7 mouse cellular contexts compared by ENCODE assay signal in the genomic region with DNA sequence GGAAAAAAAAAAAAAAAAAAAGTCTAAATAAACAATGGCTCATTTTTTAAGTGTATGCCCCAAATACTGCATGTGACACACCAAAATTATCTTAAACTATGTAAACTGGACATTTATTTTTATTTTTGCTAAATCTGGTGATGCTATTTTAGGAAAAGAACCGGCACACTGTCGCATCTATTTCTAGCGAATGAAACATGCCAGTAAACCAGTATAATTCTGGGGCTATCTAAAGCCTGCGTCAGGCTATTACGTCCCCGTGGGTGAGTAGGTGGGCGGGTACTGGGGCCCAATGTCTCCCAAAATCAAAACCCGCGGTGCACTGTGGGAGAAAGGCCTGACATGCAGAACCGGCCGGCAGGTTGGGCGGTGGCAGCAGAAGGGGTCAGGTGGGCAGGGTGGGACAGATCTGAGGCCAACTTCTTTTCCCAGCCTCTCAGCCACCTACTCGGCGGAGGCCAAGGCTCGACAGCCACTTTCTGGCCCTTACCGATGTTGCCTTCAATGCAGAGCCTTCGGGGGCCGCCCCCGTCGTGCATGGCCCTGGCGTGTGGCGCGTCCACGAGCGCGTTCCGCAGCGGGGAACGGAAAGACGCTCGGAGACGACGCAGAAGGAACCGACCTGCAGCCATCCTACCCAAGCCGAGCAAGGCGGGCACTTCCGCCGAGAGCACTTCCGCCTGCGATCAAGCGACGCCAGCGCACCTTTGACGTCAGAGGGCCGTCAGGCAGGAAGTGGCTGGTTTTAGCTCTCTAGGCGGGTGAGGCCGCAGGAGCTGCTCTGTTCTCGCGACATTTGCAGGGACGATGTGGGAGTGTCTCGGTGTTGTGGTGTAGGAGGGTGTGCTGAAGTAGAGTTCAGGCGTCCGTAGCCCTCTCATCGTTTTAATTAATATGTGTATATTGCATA. TPM values are rescaled to one million over a fixed set of nuclear protein-coding genes. Genes with fewer than 3 reads are reported as not detected.
DNase-seq lines count a peak whose midpoint lies in the region; ATAC-seq lines count a peak whose summit lies in the region.

Gene Dguok (minus strand): TSS at position 712 of the 910 bp plus-strand sequence.

- H3K4me2 ChIP-seq in embryonic facial prominence, embryonic 12.5 days (replicated peaks) = peak within 1 kb of the TSS; percentile 68
- peak within 1 kb of the TSS; percentile 69 for H3K4me2 ChIP-seq in limb, embryonic 11.5 days (ENCODE audit: low read depth, severe bottlenecking)
- H3K4me2 ChIP-seq in midbrain, embryonic 14.5 days (ENCODE audit: low read length) = peak within 1 kb of the TSS; percentile 81

- H3K4me3 ChIP-seq in embryonic facial prominence, embryonic 12.5 days = peak within 1 kb of the TSS; percentile 85
- peak within 1 kb of the TSS; percentile 72 for H3K4me3 ChIP-seq in limb, embryonic 11.5 days (ENCODE audit: low read depth, low read length)
- H3K4me3 ChIP-seq in midbrain, embryonic 14.5 days (replicated peaks; ENCODE audit: low read depth, low read length) = peak within 1 kb of the TSS; percentile 78

- WGBS in embryonic facial prominence, embryonic 12.5 days = under 1% methylated on average over 54 of the region's 54 CpGs
- WGBS in limb, embryonic 11.5 days = under 1% methylated on average over 54 of the region's 54 CpGs
- WGBS in midbrain, embryonic 14.5 days = under 1% methylated on average over 54 of the region's 54 CpGs

- H3K4me1 ChIP-seq in embryonic facial prominence, embryonic 12.5 days = peaks cover 6% of the 10 kb centered on the region
- H3K4me1 ChIP-seq in limb, embryonic 11.5 days (ENCODE audit: control insufficient read depth, insufficient read depth, low read length) = 0 out of 2 replicates have a peak, but pooled peaks cover 10% of the 10 kb centered on the region
- peaks cover 6% of the 10 kb centered on the region; the same call in 1 of the 2 replicates for H3K4me1 ChIP-seq in midbrain, embryonic 14.5 days (ENCODE audit: control insufficient read depth, insufficient read depth, low read length)

- H3K9me3 ChIP-seq in embryonic facial prominence, embryonic 12.5 days = no peaks in the 10 kb centered on the region
- H3K9me3 ChIP-seq in limb, embryonic 11.5 days (ENCODE audit: control insufficient read depth, low read length) = no peaks in the 10 kb centered on the region
- H3K9me3 ChIP-seq in midbrain, embryonic 14.5 days (ENCODE audit: control insufficient read depth, low read length) = no peaks in the 10 kb centered on the region

- peak; percentile 94 for DNase-seq in adrenal gland, postnatal 25 days
- DNase-seq in heart, adult 11 months = peak; percentile 100
- peak; percentile 95 for DNase-seq in kidney, adult 18-20 months
- DNase-seq in limb, embryonic 11.5 days (ENCODE audit: low spot score) = peak; percentile 98
- DNase-seq in midbrain, embryonic 14.5 days = peak; percentile 99
- peak; percentile 88 to 96 for DNase-seq in spleen, adult 18-20 months

- H3K36me3 ChIP-seq in embryonic facial prominence, embryonic 12.5 days = no peaks in the 10 kb centered on the region
- H3K36me3 ChIP-seq in limb, embryonic 11.5 days (ENCODE audit: control insufficient read depth, insufficient read depth, low read length) = no peaks in the 10 kb centered on the region
- H3K36me3 ChIP-seq in midbrain, embryonic 14.5 days (ENCODE audit: control insufficient read depth, insufficient read depth, low read length) = no peaks in the 10 kb centered on the region

- peak; percentile 99 for ATAC-seq in embryonic facial prominence, embryonic 12.5 days (ENCODE audit: insufficient number of reproducible peaks, insufficient read depth, low FRiP score, low TSS enrichment)
- peak; percentile 99 for ATAC-seq in limb, embryonic 11.5 days (ENCODE audit: insufficient number of reproducible peaks, low FRiP score, low TSS enrichment, low read depth)
- peak; percentile 98 for ATAC-seq in midbrain, embryonic 14.5 days (ENCODE audit: low FRiP score, low TSS enrichment)

- peak within 1 kb of the TSS; percentile 85 for H3K9ac ChIP-seq in embryonic facial prominence, embryonic 12.5 days
- H3K9ac ChIP-seq in limb, embryonic 11.5 days (ENCODE audit: low read length) = peak within 1 kb of the TSS; percentile 78
- H3K9ac ChIP-seq in midbrain, embryonic 14.5 days (replicated peaks; ENCODE audit: low read length) = peak within 1 kb of the TSS; percentile 86

- H3K27me3 ChIP-seq in embryonic facial prominence, embryonic 12.5 days = no peaks in the 10 kb centered on the region
- no peaks in the 10 kb centered on the region for H3K27me3 ChIP-seq in limb, embryonic 11.5 days (ENCODE audit: control insufficient read depth, insufficient read depth, low read length)
- no peaks in the 10 kb centered on the region for H3K27me3 ChIP-seq in midbrain, embryonic 14.5 days (ENCODE audit: control insufficient read depth, insufficient read depth, low read length)

- H3K27ac ChIP-seq in embryonic facial prominence, embryonic 12.5 days = peak within 1 kb of the TSS; percentile 97
- H3K27ac ChIP-seq in limb, embryonic 11.5 days (replicated peaks; ENCODE audit: low read depth, low read length) = peak within 1 kb of the TSS; percentile 75
- H3K27ac ChIP-seq in midbrain, embryonic 14.5 days (replicated peaks; ENCODE audit: low read depth, low read length) = peak within 1 kb of the TSS; percentile 94

RNA-seq across cellular contexts. Expression of gene Dguok, which starts in this region (rescaled TPM):
- total RNA-seq in adrenal gland, postnatal 25 days (2021) = 50.2 and 56.8 TPM in 2 replicates
- polyA plus RNA-seq in embryonic facial prominence, embryonic 12.5 days (2016; fragmentation: Nextera tagmentation; extraction: Ambion mirVana) = 75.5 and 79.1 TPM in 2 replicates
- 64.7 and 67.5 TPM in 2 replicates for polyA plus RNA-seq in limb, embryonic 11.5 days (2014; fragmentation: Nextera tagmentation; extraction: Ambion mirVana)
- 66.6 and 68.5 TPM in 2 replicates for polyA plus RNA-seq in midbrain, embryonic 14.5 days (2014; fragmentation: Nextera tagmentation; extraction: Ambion mirVana)

Comparison
In these comparisons a context has a peak if more than half of its experiments do, and no peak if none do; other contexts are left out.
1. Peak in every context shown above with its lines: DNase-seq, ATAC-seq, H3K4me3 ChIP-seq and H3K27ac ChIP-seq.